Mouse (Mus musculus): Measurements from ENCODE around the gene Sh3bp1. TPM values are rescaled to one million over a fixed set of nuclear protein-coding genes. Genes with fewer than 3 reads are reported as not detected.

Gene Sh3bp1
- 9.6 and 10.0 TPM in 2 replicates for polyA plus RNA-seq (2016; fragmentation: Nextera tagmentation; extraction: Ambion mirVana)

GRCm38 (mm10) chr15:78899740-78900584 lies at the start of gene Sh3bp1:
Gene Sh3bp1, plus strand, starts transcription at chr15:78899768.
- peak within 1 kb of the TSS; percentile 51 for H3K4me3 ChIP-seq
- peak within 1 kb of the TSS; percentile 62 for H3K9ac ChIP-seq
- no peaks in the 10 kb centered on the region for H3K9me3 ChIP-seq
- peaks cover 23% of the 10 kb centered on the region; the same call in 1 of the 2 replicates for H3K4me1 ChIP-seq
- no peak within 1 kb of the TSS for H3K27ac ChIP-seq
- H3K36me3 ChIP-seq: no peaks in the 10 kb centered on the region; the same call in 1 of the 2 replicates
- peaks cover 22% of the 10 kb centered on the region for H3K27me3 ChIP-seq (replicated peaks)
- peak within 1 kb of the TSS; percentile 94 for H3K4me2 ChIP-seq (replicated peaks)
- 1% methylated on average over 47 of the region's 47 CpGs for WGBS
- ATAC-seq (ENCODE audit: low FRiP score, low read depth): peak; percentile 35; the same call in 1 of the 2 replicates

- H3K27ac ChIP-seq: no peak overlapping the region
- H3K9ac ChIP-seq: no peak overlapping the region
- no peaks in the 10 kb centered on the region for H3K36me3 ChIP-seq
- 67% methylated on average over 15 of the region's 15 CpGs for WGBS
- H3K4me1 ChIP-seq: peaks cover 11% of the 10 kb centered on the region; the same call in 1 of the 2 replicates
- ATAC-seq (ENCODE audit: low FRiP score, low read depth): no peak
- no peak overlapping the region for H3K4me3 ChIP-seq
- peaks cover 10% of the 10 kb centered on the region; the same call in 1 of the 2 replicates for H3K27me3 ChIP-seq (replicated peaks)
- H3K9me3 ChIP-seq: no peaks in the 10 kb centered on the region
- no peak overlapping the region for H3K4me2 ChIP-seq (replicated peaks)
These were observed 49.3 kb upstream of the Sh3bp1 start for GRCm38 (mm10) chr15:78850059-78850824.

GRCm38 (mm10) chr15:78850944-78851343 lies 48.6 kb upstream of the Sh3bp1 start:
- no peak for ATAC-seq (ENCODE audit: low FRiP score, low read depth)
- H3K4me2 ChIP-seq (replicated peaks): no peak overlapping the region
- H3K36me3 ChIP-seq: no peaks in the 10 kb centered on the region
- no peak overlapping the region for H3K27ac ChIP-seq
- H3K9me3 ChIP-seq: no peaks in the 10 kb centered on the region
- 75% methylated on average over 6 of the region's 6 CpGs for WGBS
- H3K9ac ChIP-seq: no peak overlapping the region
- H3K4me3 ChIP-seq: no peak overlapping the region
- peaks cover 10% of the 10 kb centered on the region; the same call in 1 of the 2 replicates for H3K27me3 ChIP-seq (replicated peaks)
- H3K4me1 ChIP-seq: peaks cover 6% of the 10 kb centered on the region; the same call in 1 of the 2 replicates

GRCm38 (mm10) chr15:78851505-78852153 lies 47.9 kb upstream of the Sh3bp1 start:
- Histone ChIP-seq H3K27me3 (replicated peaks) (peaks cover 10% of the 10 kb centered on the region; the same call in 1 of the 2 replicates), H3K4me1 (peaks cover 6% of the 10 kb centered on the region; the same call in 1 of the 2 replicates), H3K9ac (no peak overlapping the region), H3K4me3 (no peak overlapping the region), H3K9me3 (no peaks in the 10 kb centered on the region), H3K27ac (no peak overlapping the region), H3K36me3 (no peaks in the 10 kb centered on the region), H3K4me2 (replicated peaks) (peak overlapping the region; percentile 40)
- peak; percentile 57; the same call in 1 of the 2 replicates for ATAC-seq (ENCODE audit: low FRiP score, low read depth)
- 15% methylated on average over 13 of the region's 13 CpGs for WGBS

GRCm38 (mm10) chr15:78855303-78855965 lies 44.1 kb upstream of the Sh3bp1 start, which contains the start of gene Lgals2:
Gene Lgals2, minus strand, starts transcription at chr15:78855529.
- Histone ChIP-seq H3K4me3 (no peak within 1 kb of the TSS), H3K9ac (no peak within 1 kb of the TSS), H3K36me3 (no peaks in the 10 kb centered on the region), H3K4me1 (peaks cover 6% of the 10 kb centered on the region; the same call in 1 of the 2 replicates), H3K9me3 (no peaks in the 10 kb centered on the region), H3K4me2 (replicated peaks) (no peak within 1 kb of the TSS), H3K27me3 (replicated peaks) (no peaks in the 10 kb centered on the region), H3K27ac (no peak within 1 kb of the TSS)
- no peak for ATAC-seq (ENCODE audit: low FRiP score, low read depth)
- 74% methylated on average over 8 of the region's 8 CpGs for WGBS

GRCm38 (mm10) chr15:78857009-78857408 lies 42.6 kb upstream of the Sh3bp1 start:
- no peak overlapping the region for H3K9ac ChIP-seq
- WGBS: 84% methylated on average over 7 of the region's 7 CpGs
- no peaks in the 10 kb centered on the region for H3K27me3 ChIP-seq (replicated peaks)
- H3K4me3 ChIP-seq: no peak overlapping the region
- H3K4me1 ChIP-seq: no peaks in the 10 kb centered on the region
- H3K9me3 ChIP-seq: no peaks in the 10 kb centered on the region
- H3K36me3 ChIP-seq: no peaks in the 10 kb centered on the region
- H3K27ac ChIP-seq: no peak overlapping the region
- ATAC-seq (ENCODE audit: low FRiP score, low read depth): no peak
- H3K4me2 ChIP-seq (replicated peaks): no peak overlapping the region

- Histone ChIP-seq H3K9me3 (no peaks in the 10 kb centered on the region), H3K27me3 (replicated peaks) (no peaks in the 10 kb centered on the region), H3K9ac (no peak overlapping the region), H3K4me1 (no peaks in the 10 kb centered on the region), H3K36me3 (no peaks in the 10 kb centered on the region), H3K4me3 (no peak overlapping the region), H3K27ac (no peak overlapping the region), H3K4me2 (replicated peaks) (no peak overlapping the region)
- 82% methylated on average over 4 of the region's 4 CpGs for WGBS
- ATAC-seq (ENCODE audit: low FRiP score, low read depth): no peak
These were observed 40.3 kb upstream of the Sh3bp1 start for GRCm38 (mm10) chr15:78859311-78859710.

GRCm38 (mm10) chr15:78859714-78860113 lies 39.9 kb upstream of the Sh3bp1 start:
- ATAC-seq (ENCODE audit: low FRiP score, low read depth): no peak
- H3K9ac ChIP-seq: no peak overlapping the region
- WGBS: 81% methylated on average over 6 of the region's 6 CpGs
- H3K9me3 ChIP-seq: no peaks in the 10 kb centered on the region
- no peak overlapping the region for H3K27ac ChIP-seq
- H3K36me3 ChIP-seq: no peaks in the 10 kb centered on the region
- no peak overlapping the region for H3K4me2 ChIP-seq (replicated peaks)
- H3K4me1 ChIP-seq: no peaks in the 10 kb centered on the region
- H3K27me3 ChIP-seq (replicated peaks): no peaks in the 10 kb centered on the region
- no peak overlapping the region for H3K4me3 ChIP-seq

GRCm38 (mm10) chr15:78862280-78862679 lies 37.3 kb upstream of the Sh3bp1 start:
- Histone ChIP-seq H3K4me1 (no peaks in the 10 kb centered on the region), H3K36me3 (no peaks in the 10 kb centered on the region), H3K4me3 (no peak overlapping the region), H3K27ac (no peak overlapping the region), H3K27me3 (replicated peaks) (no peaks in the 10 kb centered on the region), H3K4me2 (replicated peaks) (no peak overlapping the region), H3K9ac (no peak overlapping the region), H3K9me3 (no peaks in the 10 kb centered on the region)
- ATAC-seq (ENCODE audit: low FRiP score, low read depth): no peak
- WGBS: 93% methylated on average over 5 of the region's 5 CpGs

GRCm38 (mm10) chr15:78863154-78863553 lies 36.4 kb upstream of the Sh3bp1 start:
- no peaks in the 10 kb centered on the region for H3K4me1 ChIP-seq
- H3K36me3 ChIP-seq: no peaks in the 10 kb centered on the region
- no peak for ATAC-seq (ENCODE audit: low FRiP score, low read depth)
- WGBS: 84% methylated on average over 2 of the region's 2 CpGs
- no peak overlapping the region for H3K27ac ChIP-seq
- H3K27me3 ChIP-seq (replicated peaks): no peaks in the 10 kb centered on the region
- no peaks in the 10 kb centered on the region for H3K9me3 ChIP-seq
- no peak overlapping the region for H3K4me3 ChIP-seq
- no peak overlapping the region for H3K4me2 ChIP-seq (replicated peaks)
- H3K9ac ChIP-seq: no peak overlapping the region

GRCm38 (mm10) chr15:78863852-78864253 lies 35.7 kb upstream of the Sh3bp1 start:
- 45% methylated on average over 13 of the region's 13 CpGs for WGBS
- Histone ChIP-seq H3K27me3 (replicated peaks) (no peaks in the 10 kb centered on the region), H3K4me1 (peaks cover 3% of the 10 kb centered on the region; the same call in 1 of the 2 replicates), H3K4me3 (no peak overlapping the region), H3K4me2 (replicated peaks) (no peak overlapping the region), H3K36me3 (no peaks in the 10 kb centered on the region), H3K27ac (no peak overlapping the region), H3K9ac (no peak overlapping the region), H3K9me3 (no peaks in the 10 kb centered on the region)
- no peak for ATAC-seq (ENCODE audit: low FRiP score, low read depth)
